Mouse (Mus musculus) liver, embryonic 14.5 days (tissue): Measurements from ENCODE around the gene Rest.

Experiments
- CTCF ChIP-seq: IDR thresholded peaks from 2 replicates; pipeline ENCODE4 v1.5.1; 2016; ENCODE audit warnings: antibody characterized with exemption, low read depth, control low read depth
- EP300 ChIP-seq: IDR thresholded peaks from 2 replicates; pipeline ENCODE4 v1.6.1; 2016; ENCODE audit warnings: antibody characterized with exemption, low read depth

DNA sequence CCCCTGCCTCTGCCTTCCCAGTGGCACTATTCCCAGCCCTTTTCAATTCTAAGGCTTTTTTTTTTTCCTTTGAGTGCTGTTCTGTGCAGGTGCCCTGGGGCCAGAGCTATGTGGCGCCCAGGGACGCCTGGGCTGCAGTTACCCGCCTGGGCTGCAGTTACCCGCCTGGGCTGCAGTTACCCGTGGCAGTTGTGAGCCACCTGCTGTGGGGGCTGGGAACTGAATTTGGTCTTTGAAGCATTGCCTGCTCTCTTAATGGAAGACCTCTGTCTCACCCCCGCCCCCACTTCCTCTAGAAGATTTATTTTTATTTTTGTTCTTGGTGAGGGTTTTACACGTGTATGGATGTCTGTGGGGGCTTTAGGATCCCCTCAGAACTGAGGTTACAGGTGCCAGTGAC, 7.9 kb downstream of the Rest start:
- TF ChIP-seq CTCF (peak; percentile 15; the same call in 1 of the 2 replicates), EP300 (no peak)
